Mouse (Mus musculus) forebrain, embryonic 16.5 days (tissue): ENCODE results near the gene Pcdh8. TPM values are rescaled to one million over a fixed set of nuclear protein-coding genes. Genes with fewer than 3 reads are reported as not detected.
A peak's percentile ranks its signal among the peaks of the same experiment; 100 is the strongest.

ENCODE experiments used
- ATAC-seq: fragments of 200-750 bp; cut with Nextera tagmentation; 2 replicates; pipeline ENCODE4 v1.8.0; 2017; ENCODE audit warnings: mild to moderate bottlenecking, moderate library complexity
- H3K27ac ChIP-seq: fragments of 300-500 bp; sonication (generic); 2 replicates; pipeline ENCODE4 v1.5.1; 2014; ENCODE audit warnings: low read length, control low read depth
- H3K27me3 ChIP-seq: fragments of 300-500 bp; sonication (generic); replicated peaks from 2 replicates; pipeline ENCODE4 v1.6.1; 2014; ENCODE audit warnings: low read length; ENCODE audit not compliant: control insufficient read depth, insufficient read depth
- H3K36me3 ChIP-seq: fragments of 300-500 bp; sonication (generic); 2 replicates; pipeline ENCODE4 v1.6.1; 2014; ENCODE audit not compliant: control insufficient read depth, insufficient read depth
- H3K4me1 ChIP-seq: fragments of 300-500 bp; sonication (generic); replicated peaks from 2 replicates; pipeline ENCODE4 v1.6.1; 2014; ENCODE audit warnings: low read length; ENCODE audit not compliant: control insufficient read depth, insufficient read depth
- H3K4me2 ChIP-seq: fragments of 300-500 bp; sonication (generic); 2 replicates; pipeline ENCODE4 v1.6.1; 2014; ENCODE audit warnings: mild to moderate bottlenecking, low read length, control low read depth
- H3K4me3 ChIP-seq: fragments of 300-500 bp; sonication (generic); replicated peaks from 2 replicates; pipeline ENCODE4 v1.5.1; 2014; ENCODE audit warnings: mild to moderate bottlenecking, low read length, control low read depth
- H3K9ac ChIP-seq: fragments of 300-500 bp; sonication (generic); replicated peaks from 2 replicates; pipeline ENCODE4 v1.6.1; 2014; ENCODE audit warnings: low read depth, low read length, control low read depth
- H3K9me3 ChIP-seq: fragments of 300-500 bp; sonication (generic); 2 replicates; pipeline ENCODE4 v1.6.1; 2016; ENCODE audit warnings: low read length; ENCODE audit not compliant: control insufficient read depth
- WGBS: fragments of 180-500 bp; shearing (Covaris S2); extraction: QIAGEN DNeasy Blood & Tissue Kit; methylation state at CpG from one replicate; pipeline ENCODE4 v1.1.7; 2014; 5-methylcytosine and 5-hydroxymethylcytosine counted together
- microRNA counts: library from miRNA; unstranded; fragments of <30 nt; microRNA quantifications from one replicate; lab custom pipeline; 2016
- microRNA-seq: library from miRNA; unstranded; fragments of <30 nt; microRNA quantifications from one replicate; pipeline ENCODE4, GENCODE M21; 2017
- polyA plus RNA-seq: library from polyadenylated mRNA; unstranded; fragments of >200 nt; fragmentation: Nextera tagmentation; extraction: Ambion mirVana; gene quantifications from 2 replicates; pipeline ENCODE4 v1.2.1, GENCODE M21; 2015

Pcdh8 gene
- polyA plus RNA-seq, 1 experiment from 2014 or later = 50.5 TPM

DNA sequence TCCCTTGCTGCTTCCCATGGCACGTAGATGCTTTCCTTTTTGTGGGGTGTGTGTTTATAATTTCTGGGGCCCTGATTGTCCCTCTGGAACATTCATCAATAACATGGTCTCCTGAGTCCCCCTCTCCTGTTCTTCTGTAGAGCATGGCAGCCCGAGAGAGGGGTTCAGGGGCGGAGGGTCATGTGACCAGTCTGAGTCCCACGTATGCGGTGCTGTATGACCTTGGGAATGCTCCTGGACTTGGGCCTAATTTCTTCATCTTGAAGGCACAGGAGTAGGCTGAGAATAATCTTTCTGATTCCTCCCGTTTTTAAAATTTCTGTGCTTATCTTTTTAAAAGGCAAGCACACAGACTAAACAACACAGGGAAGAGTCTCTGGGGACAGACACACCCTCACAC lies 37.6 kb downstream of the Pcdh8 start:
- 0 out of 2 replicates have a peak, but pooled peaks cover 3% of the 10 kb centered on the region for H3K4me1 ChIP-seq
- no peak overlapping the region for H3K4me3 ChIP-seq
- no peak overlapping the region for H3K9ac ChIP-seq
- no peak for ATAC-seq
- WGBS = 83% methylated on average over 6 of the region's 6 CpGs
- no peak overlapping the region for H3K4me2 ChIP-seq
- no peaks in the 10 kb centered on the region for H3K9me3 ChIP-seq
- H3K27me3 ChIP-seq = no peaks in the 10 kb centered on the region
- H3K36me3 ChIP-seq = no peaks in the 10 kb centered on the region
- H3K27ac ChIP-seq = no peak overlapping the region

DNA sequence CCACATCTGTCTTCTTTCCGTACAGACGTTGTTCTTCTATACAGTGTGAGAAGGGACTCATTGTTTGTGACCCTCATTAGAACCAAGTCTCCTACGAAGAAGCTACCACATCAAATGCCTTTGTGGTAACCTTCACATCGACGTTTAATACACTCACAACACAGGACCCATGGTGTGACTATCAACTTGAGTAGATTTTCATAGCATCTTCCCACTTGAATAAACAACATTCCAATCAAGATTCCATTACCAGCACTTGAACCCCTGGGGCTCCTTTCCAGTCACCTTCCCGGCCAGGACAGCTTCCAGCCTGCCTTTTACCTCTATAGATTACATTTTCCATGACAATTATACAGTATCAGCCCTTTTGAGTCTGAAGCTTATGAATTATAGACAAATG lies 42.3 kb downstream of the Pcdh8 start:
- no peaks in the 10 kb centered on the region for H3K9me3 ChIP-seq
- 77% methylated on average over 6 of the region's 6 CpGs for WGBS
- H3K36me3 ChIP-seq = no peaks in the 10 kb centered on the region
- H3K4me2 ChIP-seq = no peak overlapping the region
- peaks cover 20% of the 10 kb centered on the region for H3K4me1 ChIP-seq
- no peak overlapping the region for H3K27ac ChIP-seq
- H3K27me3 ChIP-seq = no peaks in the 10 kb centered on the region
- H3K9ac ChIP-seq = no peak overlapping the region
- ATAC-seq = no peak
- no peak overlapping the region for H3K4me3 ChIP-seq

DNA sequence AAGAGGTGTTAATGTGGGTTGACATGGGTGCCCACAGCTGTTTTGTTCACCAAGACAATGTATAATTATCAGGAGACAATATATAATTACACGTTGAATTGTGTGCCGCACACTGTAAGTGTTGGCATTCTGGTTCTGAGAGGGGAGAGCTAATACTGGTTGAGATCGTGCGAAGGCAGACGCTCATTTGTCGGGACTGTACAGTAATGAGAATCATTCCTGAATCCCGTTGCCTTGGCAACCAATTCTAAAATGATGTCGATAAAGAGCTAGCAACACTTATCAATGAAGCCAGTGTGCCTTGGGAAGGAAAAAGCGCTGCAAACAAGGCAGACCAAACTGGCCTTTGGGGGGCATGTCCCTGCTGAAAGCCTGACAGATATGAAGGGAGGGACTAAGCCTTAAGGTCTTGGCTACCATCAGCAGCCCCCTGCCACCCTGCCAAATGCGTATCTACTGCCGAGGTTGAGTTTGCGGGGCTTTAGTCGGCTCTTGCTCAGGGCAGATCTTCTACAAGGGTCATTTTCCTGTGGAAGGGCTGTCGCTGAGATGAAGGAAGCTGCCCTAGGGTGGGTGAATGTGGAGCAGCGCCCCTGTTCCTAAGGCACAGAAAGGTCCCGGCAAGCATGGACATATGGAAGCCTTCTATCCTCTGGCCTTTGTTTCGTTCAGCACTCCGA lies 47.0 kb downstream of the Pcdh8 start:
- 33% methylated on average over 18 of the region's 18 CpGs for WGBS
- Histone ChIP-seq H3K27me3 (no peaks in the 10 kb centered on the region), H3K4me2 (peak overlapping the region; percentile 30), H3K9me3 (no peaks in the 10 kb centered on the region), H3K9ac (0 out of 2 replicates have a peak overlapping the region, but pooled peaks have one; percentile 0), H3K4me1 (peaks cover 44% of the 10 kb centered on the region), H3K4me3 (no peak overlapping the region), H3K36me3 (no peaks in the 10 kb centered on the region), H3K27ac (peak overlapping the region; percentile 60)
- ATAC-seq = peak; percentile 95

DNA sequence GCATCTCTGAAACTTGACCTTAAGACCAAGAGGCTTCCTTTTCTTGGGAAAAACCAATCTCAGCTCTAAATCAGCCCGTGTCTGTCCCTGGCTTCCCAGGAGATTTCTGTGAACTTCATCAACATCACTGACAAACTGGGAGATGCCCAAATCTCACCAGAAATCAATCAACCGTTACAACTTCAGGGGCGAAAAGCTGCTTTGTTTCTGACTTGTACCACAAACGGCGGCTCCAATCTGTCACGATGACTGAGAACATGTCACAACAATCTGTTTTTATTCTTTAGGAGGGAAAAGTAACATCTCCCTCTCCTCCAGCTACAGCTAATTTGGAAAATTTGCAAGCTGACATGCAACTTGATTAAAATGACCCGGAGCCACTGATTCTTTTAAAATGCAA lies 48.9 kb downstream of the Pcdh8 start:
- WGBS = 26% methylated on average over 7 of the region's 7 CpGs
- Histone ChIP-seq H3K36me3 (no peaks in the 10 kb centered on the region), H3K27me3 (no peaks in the 10 kb centered on the region), H3K4me2 (no peak overlapping the region; the same call in 1 of the 2 replicates), H3K9me3 (no peaks in the 10 kb centered on the region), H3K4me3 (no peak overlapping the region), H3K4me1 (peaks cover 44% of the 10 kb centered on the region), H3K27ac (peak overlapping the region; percentile 70), H3K9ac (no peak overlapping the region)
- ATAC-seq = no peak

MicroRNA genes within 50 kb of the gene (microRNA counts, 519-probe panel; counts per million panel counts)
- microRNA mmu-miR-759 (lab: Ali Mortazavi, UCI) = 1,930 counts per million, percentile 25 among the panel's probes with 10 or more counts

Small RNAs within 50 kb of the gene (microRNA-seq; reads per million reads assigned to microRNA genes)
- gene Mir759 = not detected

Other genes starting within 250 kb of the Pcdh8 start
- 107 and 112 TPM in 2 replicates for gene Sugt1, start 183.6 kb downstream of the Pcdh8 start, polyA plus RNA-seq
- 0.62 and 8.4 TPM in 2 replicates for gene Cnmd, start 109.1 kb downstream of the Pcdh8 start, polyA plus RNA-seq
- gene Olfm4, start 212.8 kb upstream of the Pcdh8 start, polyA plus RNA-seq = 2.7 and 3.0 TPM in 2 replicates